Mouse (Mus musculus): ENCODE measurements at regions not wholly inside any gene's neighbourhood (a gene's known extent, or its start where the extent isn't known, plus 50 kb on each side); places are given as distances from the start of the nearest gene placed in this dataset.

- no peaks in the 10 kb centered on the region for H3K79me2 ChIP-seq (ENCODE audit: control insufficient read depth, insufficient read depth, low read length)
- DNase-seq (ENCODE audit: extremely low read depth, low read depth, low spot score) = no peak
- H3K4me3 ChIP-seq (ENCODE audit: insufficient read depth, low read depth, low read length) = no peak overlapping the region
- WGBS = 82% methylated on average over 7 of the region's 7 CpGs
- H3K27ac ChIP-seq (replicated peaks; ENCODE audit: insufficient read depth, low read depth, low read length) = no peak overlapping the region
- H3K4me1 ChIP-seq (ENCODE audit: control insufficient read depth, insufficient read depth, low read length) = no peaks in the 10 kb centered on the region
- H3K27me3 ChIP-seq (ENCODE audit: control insufficient read depth, insufficient read depth, low read length) = no peaks in the 10 kb centered on the region
- H3K9ac ChIP-seq (ENCODE audit: low read depth, low read length) = no peak overlapping the region
- no peaks in the 10 kb centered on the region for H3K36me3 ChIP-seq (ENCODE audit: control insufficient read depth, insufficient read depth, low read length)
- TF ChIP-seq CTCF (IDR thresholded peaks at IDR 0.05; ENCODE audit: low read depth, low read length) (no peak), POLR2A (IDR thresholded peaks at IDR 0.05; ENCODE audit: extremely low read depth, insufficient read depth, low read length) (no peak)
These were observed 252.9 kb downstream of the Enc1 start for GRCm38 (mm10) chr13:97493836-97494235.

GRCm38 (mm10) chr13:97492958-97493735 lies 252.2 kb downstream of the Enc1 start:
- peak; percentile 15 for DNase-seq (ENCODE audit: extremely low read depth, low read depth, low spot score)
- no peak overlapping the region for H3K4me3 ChIP-seq (ENCODE audit: insufficient read depth, low read depth, low read length)
- no peaks in the 10 kb centered on the region for H3K4me1 ChIP-seq (ENCODE audit: control insufficient read depth, insufficient read depth, low read length)
- WGBS = 89% methylated on average over 20 of the region's 20 CpGs
- TF ChIP-seq POLR2A (IDR thresholded peaks at IDR 0.05; ENCODE audit: extremely low read depth, insufficient read depth, low read length) = no peak
- no peak for TF ChIP-seq CTCF (IDR thresholded peaks at IDR 0.05; ENCODE audit: low read depth, low read length)
- H3K79me2 ChIP-seq (ENCODE audit: control insufficient read depth, insufficient read depth, low read length) = no peaks in the 10 kb centered on the region
- no peaks in the 10 kb centered on the region for H3K36me3 ChIP-seq (ENCODE audit: control insufficient read depth, insufficient read depth, low read length)
- H3K27ac ChIP-seq (replicated peaks; ENCODE audit: insufficient read depth, low read depth, low read length) = no peak overlapping the region
- no peaks in the 10 kb centered on the region for H3K27me3 ChIP-seq (ENCODE audit: control insufficient read depth, insufficient read depth, low read length)
- H3K9ac ChIP-seq (ENCODE audit: low read depth, low read length) = no peak overlapping the region

GRCm38 (mm10) chr13:97491865-97492847 lies 251.3 kb downstream of the Enc1 start:
- WGBS = 97% methylated on average over 19 of the region's 19 CpGs

GRCm38 (mm10) chr13:97490131-97490530 lies 249.2 kb downstream of the Enc1 start:
- no peak overlapping the region for H3K27ac ChIP-seq (replicated peaks; ENCODE audit: insufficient read depth, low read depth, low read length)
- H3K9ac ChIP-seq (ENCODE audit: low read depth, low read length) = no peak overlapping the region
- WGBS = 85% methylated on average over 7 of the region's 7 CpGs
- H3K4me3 ChIP-seq (ENCODE audit: insufficient read depth, low read depth, low read length) = no peak overlapping the region
- no peaks in the 10 kb centered on the region for H3K4me1 ChIP-seq (ENCODE audit: control insufficient read depth, insufficient read depth, low read length)
- H3K79me2 ChIP-seq (ENCODE audit: control insufficient read depth, insufficient read depth, low read length) = no peaks in the 10 kb centered on the region
- DNase-seq (ENCODE audit: extremely low read depth, low read depth, low spot score) = no peak
- H3K27me3 ChIP-seq (ENCODE audit: control insufficient read depth, insufficient read depth, low read length) = no peaks in the 10 kb centered on the region
- no peak for TF ChIP-seq POLR2A (IDR thresholded peaks at IDR 0.05; ENCODE audit: extremely low read depth, insufficient read depth, low read length)
- no peak for TF ChIP-seq CTCF (IDR thresholded peaks at IDR 0.05; ENCODE audit: low read depth, low read length)
- H3K36me3 ChIP-seq (ENCODE audit: control insufficient read depth, insufficient read depth, low read length) = no peaks in the 10 kb centered on the region

More at GRCm38 (mm10) chr13:97491865-97492847, 251.3 kb downstream of the Enc1 start:
- TF ChIP-seq CTCF (IDR thresholded peaks at IDR 0.05; ENCODE audit: low read depth, low read length) = no peak
- no peak for TF ChIP-seq POLR2A (IDR thresholded peaks at IDR 0.05; ENCODE audit: extremely low read depth, insufficient read depth, low read length)
- Histone ChIP-seq H3K36me3 (ENCODE audit: control insufficient read depth, insufficient read depth, low read length) (no peaks in the 10 kb centered on the region), H3K9ac (ENCODE audit: low read depth, low read length) (no peak overlapping the region), H3K4me1 (ENCODE audit: control insufficient read depth, insufficient read depth, low read length) (no peaks in the 10 kb centered on the region), H3K27ac (replicated peaks; ENCODE audit: insufficient read depth, low read depth, low read length) (no peak overlapping the region), H3K4me3 (ENCODE audit: insufficient read depth, low read depth, low read length) (no peak overlapping the region), H3K79me2 (ENCODE audit: control insufficient read depth, insufficient read depth, low read length) (no peaks in the 10 kb centered on the region), H3K27me3 (ENCODE audit: control insufficient read depth, insufficient read depth, low read length) (no peaks in the 10 kb centered on the region)
- DNase-seq (ENCODE audit: extremely low read depth, low read depth, low spot score) = no peak

- no peaks in the 10 kb centered on the region for H3K27me3 ChIP-seq (ENCODE audit: control insufficient read depth, insufficient read depth, low read length)
- H3K36me3 ChIP-seq (ENCODE audit: control insufficient read depth, insufficient read depth, low read length) = no peaks in the 10 kb centered on the region
- no peak overlapping the region for H3K9ac ChIP-seq (ENCODE audit: low read depth, low read length)
- no peak for DNase-seq (ENCODE audit: extremely low read depth, low read depth, low spot score)
- no peaks in the 10 kb centered on the region for H3K79me2 ChIP-seq (ENCODE audit: control insufficient read depth, insufficient read depth, low read length)
- no peaks in the 10 kb centered on the region for H3K4me1 ChIP-seq (ENCODE audit: control insufficient read depth, insufficient read depth, low read length)
- H3K27ac ChIP-seq (replicated peaks; ENCODE audit: insufficient read depth, low read depth, low read length) = no peak overlapping the region
- no peak overlapping the region for H3K4me3 ChIP-seq (ENCODE audit: insufficient read depth, low read depth, low read length)
- no peak for TF ChIP-seq CTCF (IDR thresholded peaks at IDR 0.05; ENCODE audit: low read depth, low read length)
- TF ChIP-seq POLR2A (IDR thresholded peaks at IDR 0.05; ENCODE audit: extremely low read depth, insufficient read depth, low read length) = no peak
- WGBS = 88% methylated on average over 4 of the region's 4 CpGs
These were observed 248.8 kb downstream of the Enc1 start for GRCm38 (mm10) chr13:97489721-97490120.

Data from liver, adult 2 months (tissue).